Mouse (Mus musculus): ENCODE results near the gene Vegfb.

Vegfb gene

GRCm38 (mm10) chr19:6987061-6987903 lies at the start of gene Vegfb:
Vegfb (minus strand) TSS chr19:6987651.
- under 1% methylated on average over 80 of the region's 85 CpGs for WGBS

GRCm38 (mm10) chr19:7034006-7034405 lies 46.6 kb upstream of the Vegfb start:
- WGBS: 94% methylated on average over 5 of the region's 5 CpGs

- WGBS: 47% methylated on average over 5 of the region's 5 CpGs
These were observed 42.1 kb upstream of the Vegfb start for GRCm38 (mm10) chr19:7029531-7029930.

- 45% methylated on average over 3 of the region's 3 CpGs for WGBS
These were observed 32.8 kb upstream of the Vegfb start for GRCm38 (mm10) chr19:7020224-7020641.

GRCm38 (mm10) chr19:7019191-7019590 lies 31.7 kb upstream of the Vegfb start, which contains the start of gene Fermt3:
Fermt3 (minus strand) TSS chr19:7019469.
- WGBS: 75% methylated on average over 5 of the region's 5 CpGs

GRCm38 (mm10) chr19:7018546-7018945 lies 31.1 kb upstream of the Vegfb start:
- 88% methylated on average over 11 of the region's 11 CpGs for WGBS

GRCm38 (mm10) chr19:7017541-7018457 lies 30.3 kb upstream of the Vegfb start:
- 81% methylated on average over 12 of the region's 12 CpGs for WGBS

GRCm38 (mm10) chr19:7014481-7015135 lies 27.2 kb upstream of the Vegfb start:
- 95% methylated on average over 20 of the region's 20 CpGs for WGBS

GRCm38 (mm10) chr19:7013984-7014383 lies 26.5 kb upstream of the Vegfb start:
- WGBS: 95% methylated on average over 9 of the region's 9 CpGs

GRCm38 (mm10) chr19:7012426-7012825 lies 25.0 kb upstream of the Vegfb start:
- WGBS: 88% methylated on average over 4 of the region's 4 CpGs

GRCm38 (mm10) chr19:7006892-7007593 lies 19.6 kb upstream of the Vegfb start:
- WGBS: 78% methylated on average over 9 of the region's 9 CpGs

GRCm38 (mm10) chr19:6999360-7000063 lies 12.1 kb upstream of the Vegfb start:
- WGBS: 95% methylated on average over 19 of the region's 19 CpGs

GRCm38 (mm10) chr19:6997721-6998290 lies 10.4 kb upstream of the Vegfb start:
- WGBS: 88% methylated on average over 9 of the region's 9 CpGs

- 0% methylated on average over 24 of the region's 24 CpGs for WGBS
These were observed 8.6 kb upstream of the Vegfb start, which contains the start of the genes Nudt22 and Trpt1 for GRCm38 (mm10) chr19:6996006-6996405. Nudt22 (minus strand) TSS chr19:6996117. Trpt1 (plus strand) TSS chr19:6996131.

- WGBS: 39% methylated on average over 21 of the region's 21 CpGs
These were observed 8.0 kb upstream of the Vegfb start for GRCm38 (mm10) chr19:6995255-6995991.

GRCm38 (mm10) chr19:6994489-6994888 lies 7.0 kb upstream of the Vegfb start:
- WGBS: 87% methylated on average over 8 of the region's 8 CpGs

- WGBS: 90% methylated on average over 8 of the region's 8 CpGs
These were observed 6.6 kb upstream of the Vegfb start for GRCm38 (mm10) chr19:6994002-6994401.

GRCm38 (mm10) chr19:6993011-6993770 lies 5.7 kb upstream of the Vegfb start:
- WGBS: 64% methylated on average over 14 of the region's 14 CpGs

Data from cerebral cortex, adult 2 months (tissue).